16 mouse cellular contexts compared by ENCODE assay signal in the genomic region with DNA sequence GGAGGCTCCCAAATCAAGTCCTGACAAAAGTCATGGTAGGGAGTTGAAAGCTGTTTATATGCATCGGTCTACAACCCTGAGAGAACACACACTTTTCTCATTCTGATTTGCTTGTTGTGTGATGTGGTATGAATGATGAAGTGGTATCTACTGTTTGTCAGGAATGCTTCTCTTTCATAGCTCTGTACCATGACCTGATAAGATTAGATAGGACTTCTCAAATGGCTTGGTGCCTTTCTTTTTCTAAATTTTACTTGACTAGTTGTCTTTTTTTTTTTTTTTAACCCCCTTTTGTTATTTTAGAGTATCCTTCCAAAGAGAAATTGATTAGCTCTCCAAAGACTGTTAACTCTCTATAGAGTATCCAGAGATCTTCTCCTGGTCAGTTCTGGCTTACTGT.
"Had no signal": no experiment of that assay in that cellular context is flagged by ENCODE, and none has a peak within 500 bp of the region (broad histone marks: within the 10 kb centered on the region; RNA-seq: fewer than 3 reads in every experiment).

No protein-coding gene starts in this region.

- DNase-seq: retina, postnatal 1 day; right cerebral cortex, adult 18-20 months; right cerebral cortex, postnatal 14 days; right cerebral cortex, postnatal 25 days; right cerebral cortex, postnatal 4 days; spleen, adult 18-20 months; thymus, adult 18-20 months; thymus, adult 2 months; thymus, postnatal 14 days; thymus, postnatal 25 days; thymus, postnatal 36 days; thymus, postnatal 4 days had no signal

- H3K4me3 ChIP-seq: neural tube, embryonic 13.5 days; neural tube, embryonic 15.5 days; stomach, embryonic 15.5 days had no signal

- H3K27me3 ChIP-seq: neural tube, embryonic 13.5 days; neural tube, embryonic 15.5 days; stomach, embryonic 15.5 days had no signal

- H3K9me3 ChIP-seq: neural tube, embryonic 13.5 days; neural tube, embryonic 15.5 days; stomach, embryonic 15.5 days had no signal

- H3K4me1 ChIP-seq: neural tube, embryonic 13.5 days; neural tube, embryonic 15.5 days; stomach, embryonic 15.5 days had no signal

- H3K27ac ChIP-seq: neural tube, embryonic 13.5 days; neural tube, embryonic 15.5 days; stomach, embryonic 15.5 days; stomach, postnatal 0 days had no signal

- H3K9ac ChIP-seq: neural tube, embryonic 13.5 days; neural tube, embryonic 15.5 days; stomach, embryonic 15.5 days had no signal
